Mouse (Mus musculus) cerebellum, postnatal 14 days (tissue): ENCODE data around the gene Vmn1r152.
"Not testable (repeated sequence)": the region's sequence is repeated elsewhere in the genome, so short reads cannot be mapped to it uniquely, and the experiment has no call there.

Source experiments
- DNase-seq, 2 experiments: peaks; one replicate each; pipeline ENCODE4 v3.0.0; 2021; ENCODE audit warnings: mixed read lengths in 2 of 2

Vmn1r152 gene

GRCm38 (mm10) chr7:22522667-22523066 is at the start of gene Vmn1r152:
Gene Vmn1r152 (plus strand): TSS chr7:22522967.
- DNase-seq = not testable (repeated sequence)

- not testable (repeated sequence) for DNase-seq
Measured at GRCm38 (mm10) chr7:22499578-22499977, 23.2 kb upstream of the Vmn1r152 start, which contains the start of gene Vmn1r151. Gene Vmn1r151 (minus strand): TSS chr7:22499678.

- not testable (repeated sequence) for DNase-seq
Measured at GRCm38 (mm10) chr7:22534787-22535186, 12.0 kb downstream of the Vmn1r152 start, which contains the start of gene Gm8677. Gene Gm8677 (minus strand): TSS chr7:22534887.

GRCm38 (mm10) chr7:22565243-22565642 is 42.5 kb downstream of the Vmn1r152 start, which contains the start of gene Gm4201:
Gene Gm4201 (minus strand): TSS chr7:22565343.
- DNase-seq = not testable (repeated sequence)
